Mouse (Mus musculus): ENCODE measurements around the gene Slc47a2.

- TF ChIP-seq CTCF (IDR thresholded peaks at IDR 0.05) (no peak), EP300 (IDR thresholded peaks at IDR 0.05) (no peak)
Observed at GRCm38 (mm10) chr11:61365938-61366337, 23.3 kb upstream of the Slc47a2 start.

Data from lung, postnatal 0 days (tissue).